Mouse (Mus musculus) embryonic facial prominence, embryonic 12.5 days (tissue): ENCODE measurements around the gene Capsl. TPM values are rescaled to one million over a fixed set of nuclear protein-coding genes. Genes with fewer than 3 reads are reported as not detected.

Experiments used
- ATAC-seq: fragments of 200-750 bp; cut with Nextera tagmentation; 2 replicates; pipeline ENCODE4 v1.8.0; 2017; ENCODE audit not compliant: insufficient number of reproducible peaks, insufficient read depth, low FRiP score, low TSS enrichment
- H3K27ac ChIP-seq: fragments of 300-500 bp; sonication (generic); 2 replicates; pipeline ENCODE4 v1.5.1; 2016; ENCODE audit warnings: mild to moderate bottlenecking
- H3K27me3 ChIP-seq: fragments of 300-500 bp; sonication (generic); 2 replicates; pipeline ENCODE4 v1.6.1; 2016; ENCODE audit warnings: mild to moderate bottlenecking, moderate library complexity
- H3K36me3 ChIP-seq: fragments of 300-500 bp; sonication (generic); 2 replicates; pipeline ENCODE4 v1.6.1; 2016; ENCODE audit warnings: mild to moderate bottlenecking
- H3K4me1 ChIP-seq: fragments of 300-500 bp; sonication (generic); 2 replicates; pipeline ENCODE4 v1.6.1; 2016
- H3K4me2 ChIP-seq: fragments of 300-500 bp; sonication (generic); replicated peaks from 2 replicates; pipeline ENCODE4 v1.6.1; 2016; ENCODE audit warnings: mild to moderate bottlenecking, moderate library complexity
- H3K4me3 ChIP-seq: fragments of 300-500 bp; sonication (generic); 2 replicates; pipeline ENCODE4 v1.5.1; 2016; ENCODE audit warnings: mild to moderate bottlenecking
- H3K9ac ChIP-seq: fragments of 300-500 bp; sonication (generic); 2 replicates; pipeline ENCODE4 v1.6.1; 2016; ENCODE audit warnings: mild to moderate bottlenecking, moderate library complexity
- H3K9me3 ChIP-seq: fragments of 300-500 bp; sonication (generic); 2 replicates; pipeline ENCODE4 v1.6.1; 2016; ENCODE audit warnings: mild to moderate bottlenecking, moderate library complexity
- WGBS: fragments of 180-500 bp; shearing (Covaris S2); methylation state at CpG from one replicate; pipeline ENCODE4 v1.1.7; 2016; 5-methylcytosine and 5-hydroxymethylcytosine counted together
- polyA plus RNA-seq: library from polyadenylated mRNA; unstranded; fragments of >200 nt; fragmentation: Nextera tagmentation; extraction: Ambion mirVana; gene quantifications from 2 replicates; pipeline ENCODE4 v1.2.1, GENCODE M21; 2016

The Capsl gene
- polyA plus RNA-seq: 1.2 and 1.5 TPM in 2 replicates

DNA sequence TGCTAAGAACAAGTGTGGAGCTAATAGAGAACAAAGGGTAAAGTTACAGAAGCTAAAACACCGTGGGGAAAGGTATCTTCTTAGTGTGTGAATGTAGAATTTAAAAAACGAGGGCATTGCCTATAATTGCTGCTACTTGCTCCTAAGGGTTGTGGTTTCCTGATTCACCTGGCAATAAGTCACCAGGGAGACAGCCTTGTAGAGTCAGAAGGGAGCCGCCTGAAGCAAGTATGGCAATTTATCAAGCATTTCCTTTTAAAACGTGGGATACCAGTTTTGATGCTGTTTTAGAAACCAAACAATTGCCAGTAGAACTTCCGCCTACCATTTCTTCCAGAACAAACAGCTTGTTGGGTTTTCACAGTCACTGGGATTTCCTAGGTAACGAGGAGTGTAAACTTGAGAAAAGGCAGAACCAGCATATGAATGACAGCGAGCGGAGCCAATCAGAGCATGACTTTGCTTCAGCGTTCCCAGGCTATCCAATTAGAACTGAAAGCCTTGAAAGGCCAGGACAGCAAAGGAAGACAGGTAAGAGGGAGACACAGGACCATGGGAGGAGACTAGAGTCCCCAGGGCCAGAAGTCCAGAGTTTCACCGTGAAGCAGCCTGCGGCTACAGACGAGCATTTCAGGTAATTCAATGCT is at the start of gene Capsl:
Gene Capsl (plus strand): TSS at position 495 of the 647 bp plus-strand sequence.
- Histone ChIP-seq H3K4me1 (no peaks in the 10 kb centered on the region), H3K4me2 (no peak within 1 kb of the TSS), H3K27me3 (no peaks in the 10 kb centered on the region), H3K36me3 (no peaks in the 10 kb centered on the region), H3K9ac (no peak within 1 kb of the TSS), H3K9me3 (no peaks in the 10 kb centered on the region), H3K27ac (no peak within 1 kb of the TSS), H3K4me3 (no peak within 1 kb of the TSS)
- no peak for ATAC-seq
- 43% methylated on average over 12 of the region's 12 CpGs for WGBS

- no peak for ATAC-seq
- Histone ChIP-seq H3K27me3 (no peaks in the 10 kb centered on the region), H3K27ac (no peak overlapping the region), H3K9ac (no peak overlapping the region), H3K9me3 (no peaks in the 10 kb centered on the region), H3K36me3 (no peaks in the 10 kb centered on the region), H3K4me3 (no peak overlapping the region), H3K4me2 (no peak overlapping the region), H3K4me1 (no peaks in the 10 kb centered on the region)
- WGBS: 86% methylated on average over 3 of the region's 3 CpGs
Observed at GRCm38 (mm10) chr15:9409475-9409874, 26.4 kb upstream of the Capsl start.

GRCm38 (mm10) chr15:9421163-9421562 is 14.7 kb upstream of the Capsl start:
- Histone ChIP-seq H3K4me3 (no peak overlapping the region), H3K27ac (no peak overlapping the region), H3K9ac (no peak overlapping the region), H3K4me2 (no peak overlapping the region), H3K36me3 (no peaks in the 10 kb centered on the region), H3K27me3 (no peaks in the 10 kb centered on the region), H3K4me1 (no peaks in the 10 kb centered on the region), H3K9me3 (no peaks in the 10 kb centered on the region)
- ATAC-seq: no peak

GRCm38 (mm10) chr15:9427849-9428248 is 8.0 kb upstream of the Capsl start:
- no peak overlapping the region for H3K9ac ChIP-seq
- H3K27me3 ChIP-seq: no peaks in the 10 kb centered on the region
- H3K4me1 ChIP-seq: no peaks in the 10 kb centered on the region
- no peak overlapping the region for H3K27ac ChIP-seq
- no peak for ATAC-seq
- H3K4me3 ChIP-seq: no peak overlapping the region
- H3K9me3 ChIP-seq: no peaks in the 10 kb centered on the region
- no peaks in the 10 kb centered on the region for H3K36me3 ChIP-seq
- H3K4me2 ChIP-seq: no peak overlapping the region

DNA sequence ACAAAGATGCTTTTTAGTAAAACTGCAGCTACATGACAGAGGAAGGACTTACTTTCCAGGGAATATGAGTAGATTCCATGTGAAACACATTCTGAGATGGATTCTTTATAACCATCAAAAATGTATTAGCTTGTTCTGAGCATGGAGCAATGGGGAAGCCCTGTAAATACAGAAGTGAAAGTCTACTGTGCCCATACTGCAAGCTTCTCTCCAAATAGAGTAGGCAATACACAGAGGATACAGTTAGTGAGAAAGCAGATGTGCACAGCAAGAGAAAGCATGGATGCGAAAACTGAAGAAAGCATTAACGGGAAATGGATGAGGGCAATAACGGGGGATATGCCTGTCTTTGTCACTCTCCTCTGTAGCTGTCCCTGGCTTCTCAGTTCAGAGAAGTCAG is 6.0 kb upstream of the Capsl start:
- Histone ChIP-seq H3K9ac (no peak overlapping the region), H3K9me3 (no peaks in the 10 kb centered on the region), H3K4me3 (no peak overlapping the region), H3K4me2 (no peak overlapping the region), H3K36me3 (no peaks in the 10 kb centered on the region), H3K27me3 (no peaks in the 10 kb centered on the region), H3K27ac (no peak overlapping the region), H3K4me1 (no peaks in the 10 kb centered on the region)
- WGBS: 89% methylated on average over 3 of the region's 3 CpGs
- no peak for ATAC-seq

DNA sequence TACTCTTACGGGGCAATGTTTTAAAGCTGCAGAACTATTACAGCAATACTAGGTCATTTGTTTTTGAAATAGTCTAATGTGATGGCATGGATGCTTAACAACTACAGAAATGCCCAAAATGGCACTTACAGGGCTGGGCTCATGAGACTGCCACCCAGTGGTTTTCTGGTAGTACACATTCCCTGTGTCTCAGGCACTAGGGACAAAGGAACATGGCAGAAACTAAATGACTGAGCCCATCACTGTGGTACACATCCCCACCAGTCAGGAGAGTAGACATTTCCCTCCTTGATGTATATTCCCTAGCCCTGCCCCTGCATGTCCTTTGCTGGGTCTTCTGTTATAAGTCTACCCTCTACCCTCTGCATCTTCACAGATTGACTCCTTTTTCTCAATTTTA is 16.2 kb downstream of the Capsl start:
- Histone ChIP-seq H3K36me3 (no peaks in the 10 kb centered on the region), H3K4me3 (no peak overlapping the region), H3K9me3 (no peaks in the 10 kb centered on the region), H3K27me3 (no peaks in the 10 kb centered on the region), H3K27ac (no peak overlapping the region), H3K9ac (no peak overlapping the region), H3K4me1 (no peaks in the 10 kb centered on the region), H3K4me2 (no peak overlapping the region)
- WGBS: 97% methylated on average over 1 of the region's 1 CpGs
- ATAC-seq: no peak

- Histone ChIP-seq H3K4me2 (no peak overlapping the region), H3K27me3 (no peaks in the 10 kb centered on the region), H3K4me1 (no peaks in the 10 kb centered on the region), H3K36me3 (no peaks in the 10 kb centered on the region), H3K9ac (no peak overlapping the region), H3K27ac (no peak overlapping the region), H3K4me3 (no peak overlapping the region), H3K9me3 (no peaks in the 10 kb centered on the region)
- no peak for ATAC-seq
- WGBS: 26% methylated on average over 1 of the region's 1 CpGs
Observed at GRCm38 (mm10) chr15:9452842-9453241, 17.0 kb downstream of the Capsl start.

DNA sequence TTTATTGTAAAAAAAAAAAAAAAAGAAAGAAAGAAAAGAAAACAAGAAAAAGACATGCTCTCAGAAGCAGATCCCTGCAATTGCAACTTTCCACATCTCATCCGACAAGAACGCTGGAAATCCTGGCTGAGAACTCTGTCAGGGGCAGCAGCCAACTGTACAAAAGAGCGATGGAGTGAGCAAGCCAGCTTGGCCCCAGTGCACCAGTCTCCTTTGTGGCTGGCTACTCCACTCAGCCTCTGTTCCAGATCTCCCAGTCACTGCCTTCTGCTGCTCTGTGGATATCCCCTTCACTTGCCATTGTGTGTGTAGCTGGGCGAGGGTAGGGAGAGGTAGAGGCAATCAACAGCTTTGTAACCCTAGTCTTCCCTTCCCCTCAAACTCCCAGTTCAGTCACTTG is 18.4 kb downstream of the Capsl start:
- no peak for ATAC-seq
- 82% methylated on average over 4 of the region's 4 CpGs for WGBS
- Histone ChIP-seq H3K4me3 (no peak overlapping the region), H3K4me1 (no peaks in the 10 kb centered on the region), H3K9ac (no peak overlapping the region), H3K27me3 (no peaks in the 10 kb centered on the region), H3K36me3 (no peaks in the 10 kb centered on the region), H3K27ac (no peak overlapping the region), H3K9me3 (no peaks in the 10 kb centered on the region), H3K4me2 (no peak overlapping the region)

- 70% methylated on average over 4 of the region's 4 CpGs for WGBS
- H3K9me3 ChIP-seq: no peaks in the 10 kb centered on the region
- no peak overlapping the region for H3K4me2 ChIP-seq
- no peaks in the 10 kb centered on the region for H3K36me3 ChIP-seq
- H3K9ac ChIP-seq: no peak overlapping the region
- H3K4me1 ChIP-seq: no peaks in the 10 kb centered on the region
- no peak for ATAC-seq
- H3K27me3 ChIP-seq: no peaks in the 10 kb centered on the region
- no peak overlapping the region for H3K4me3 ChIP-seq
- no peak overlapping the region for H3K27ac ChIP-seq
Observed at GRCm38 (mm10) chr15:9455241-9455640, 19.4 kb downstream of the Capsl start.

DNA sequence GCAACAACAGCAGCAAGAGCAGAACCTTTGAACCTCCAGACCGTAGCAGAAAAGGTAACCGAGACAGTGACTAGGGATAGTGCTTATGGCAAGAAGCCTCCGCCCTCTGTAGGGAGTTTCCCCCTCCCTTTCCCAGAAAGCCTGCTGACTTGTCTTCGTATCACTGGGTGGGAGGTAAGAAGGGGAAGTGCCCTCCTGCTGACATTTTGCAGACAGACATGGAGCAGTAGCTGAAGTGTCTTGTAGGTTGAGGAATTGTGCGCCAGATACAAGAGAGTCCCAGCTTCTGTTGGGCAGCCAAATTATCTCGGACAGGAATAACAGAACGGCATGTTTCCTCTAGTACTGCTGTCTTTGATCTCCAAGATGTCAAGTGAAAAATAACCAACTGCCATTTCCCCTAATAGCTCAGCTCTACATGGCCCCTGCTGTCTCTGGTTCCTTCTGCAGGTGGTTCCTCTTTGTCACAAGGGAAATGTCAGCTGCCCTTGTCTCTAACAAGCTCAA is 27.7 kb downstream of the Capsl start:
- H3K27me3 ChIP-seq: no peaks in the 10 kb centered on the region
- no peak overlapping the region for H3K4me3 ChIP-seq
- no peak overlapping the region for H3K4me2 ChIP-seq
- WGBS: 57% methylated on average over 7 of the region's 7 CpGs
- no peaks in the 10 kb centered on the region for H3K4me1 ChIP-seq
- ATAC-seq: no peak
- no peak overlapping the region for H3K27ac ChIP-seq
- no peaks in the 10 kb centered on the region for H3K36me3 ChIP-seq
- no peak overlapping the region for H3K9ac ChIP-seq
- H3K9me3 ChIP-seq: no peaks in the 10 kb centered on the region

- Histone ChIP-seq H3K4me3 (no peak overlapping the region), H3K27ac (no peak overlapping the region), H3K9ac (no peak overlapping the region), H3K36me3 (no peaks in the 10 kb centered on the region), H3K4me1 (no peaks in the 10 kb centered on the region), H3K27me3 (no peaks in the 10 kb centered on the region), H3K4me2 (no peak overlapping the region), H3K9me3 (no peaks in the 10 kb centered on the region)
- no peak for ATAC-seq
- WGBS: 45% methylated on average over 1 of the region's 1 CpGs
Observed at GRCm38 (mm10) chr15:9464039-9464438, 28.2 kb downstream of the Capsl start.

DNA sequence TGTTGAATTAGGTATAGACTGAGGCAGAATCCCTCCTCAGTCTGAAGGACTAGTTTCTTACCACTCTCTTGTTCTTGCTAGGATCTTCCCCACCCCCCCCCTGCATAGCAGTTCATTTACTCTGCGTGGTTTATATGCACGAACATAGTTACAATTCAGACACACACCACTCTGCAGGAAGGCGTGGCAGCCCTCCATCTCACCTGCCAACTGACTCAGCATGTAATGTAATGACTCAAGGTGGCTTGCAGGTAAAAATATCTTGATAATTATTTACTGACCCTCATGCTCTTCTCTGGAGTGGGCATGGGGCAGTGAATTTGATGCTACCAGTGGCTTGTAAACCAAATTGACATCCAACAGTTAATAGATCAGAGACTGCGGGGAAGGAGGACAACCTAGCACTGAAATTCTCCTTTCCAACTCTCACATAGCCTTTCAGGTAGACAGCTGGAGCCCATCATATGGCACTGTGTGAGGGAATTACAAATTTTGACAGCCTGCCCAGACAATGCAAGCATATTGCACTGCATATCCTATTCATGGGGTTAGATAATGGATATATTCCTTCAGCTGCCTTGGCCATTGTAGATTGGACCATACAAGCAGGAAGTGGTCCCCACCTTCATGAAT is 35.3 kb downstream of the Capsl start:
- WGBS: 87% methylated on average over 4 of the region's 4 CpGs
- no peak for ATAC-seq

More for the DNA sequence above, 35.3 kb downstream of the Capsl start:
- no peaks in the 10 kb centered on the region for H3K4me1 ChIP-seq
- H3K4me2 ChIP-seq: no peak overlapping the region
- no peaks in the 10 kb centered on the region for H3K27me3 ChIP-seq
- H3K9ac ChIP-seq: no peak overlapping the region
- H3K27ac ChIP-seq: no peak overlapping the region
- no peaks in the 10 kb centered on the region for H3K36me3 ChIP-seq
- H3K9me3 ChIP-seq: no peaks in the 10 kb centered on the region
- H3K4me3 ChIP-seq: no peak overlapping the region
